Mouse (Mus musculus): ENCODE results near the gene Spint2.

DNA sequence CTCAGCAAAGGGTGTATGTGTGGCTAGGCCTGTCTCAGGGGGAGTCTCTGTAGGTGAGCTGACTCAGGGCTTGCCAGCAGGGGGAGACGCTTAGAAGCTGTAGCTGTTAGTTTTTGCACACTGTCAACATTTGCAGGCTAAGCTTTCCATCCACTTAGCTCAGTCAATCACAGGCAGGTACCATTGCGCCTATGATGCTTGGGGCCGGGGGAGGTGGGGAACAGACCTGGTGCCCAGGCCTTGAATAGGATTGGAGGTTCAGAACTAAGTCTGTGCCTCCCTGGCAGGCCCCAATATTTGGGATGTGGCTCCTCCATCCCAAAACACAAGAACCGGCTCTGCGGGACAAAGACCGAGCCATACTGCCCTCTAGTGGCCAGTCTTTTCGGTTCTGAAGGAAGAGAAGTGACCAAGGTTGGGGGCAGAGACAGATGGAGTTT lies 19.4 kb upstream of the Spint2 start:
- TF ChIP-seq POLR2A (IDR thresholded peaks at IDR 0.05; ENCODE audit: borderline replicate concordance, extremely low read depth, insufficient read depth, insufficient read length, poor library complexity, severe bottlenecking) (no peak), CTCF (IDR thresholded peaks at IDR 0.05; ENCODE audit: borderline replicate concordance, extremely low read depth, insufficient read depth, insufficient read length) (peak; percentile 85)

Data from brain, embryonic 14.5 days (tissue).